Mouse (Mus musculus): Measurements from ENCODE around the gene Kl. TPM values are rescaled to one million over a fixed set of nuclear protein-coding genes. Genes with fewer than 3 reads are reported as not detected.

Gene Kl
- polyA plus RNA-seq (2011; ENCODE audit: insufficient read depth, insufficient read length, low replicate concordance, missing spikeins), result 0.65 TPM in 1 of 2 replicates, not detected in the other

DNA sequence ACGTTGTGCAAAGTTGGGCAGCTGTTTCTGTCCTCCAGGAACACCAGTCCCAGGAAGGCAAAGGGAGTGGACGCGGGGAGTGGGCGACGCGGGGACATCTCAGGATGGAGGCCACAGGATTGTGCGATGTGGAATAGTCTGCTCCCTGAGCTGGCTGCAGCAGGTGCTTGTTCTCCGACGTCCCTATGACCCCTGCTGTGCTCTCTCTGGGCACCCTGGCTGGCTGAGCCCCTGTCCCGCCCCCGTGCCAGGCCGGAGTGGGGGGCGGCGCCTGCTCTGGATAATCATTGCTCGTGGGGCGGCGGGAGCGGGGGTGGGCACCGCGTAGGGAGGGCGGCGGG lies at the start of gene Kl:
Gene Kl, plus strand, starts transcription at position 280 of the 341 bp plus-strand sequence.
- TF ChIP-seq POLR2A (IDR thresholded peaks at IDR 0.05; ENCODE audit: borderline replicate concordance, control insufficient read depth, low read depth, low read length) (no peak), CTCF (IDR thresholded peaks at IDR 0.05; ENCODE audit: control insufficient read depth, insufficient read depth, low read length) (no peak)
- Histone ChIP-seq H3K4me3 (replicated peaks; ENCODE audit: control insufficient read depth, low read depth, low read length) (no peak within 1 kb of the TSS), H3K4me1 (ENCODE audit: control insufficient read depth, insufficient read depth, low read length) (no peaks in the 10 kb centered on the region), H3K27ac (ENCODE audit: control insufficient read depth, insufficient read depth, low read depth, low read length, poor library complexity) (no peak within 1 kb of the TSS)
- 8% methylated on average over 22 of the region's 22 CpGs for WGBS

DNA sequence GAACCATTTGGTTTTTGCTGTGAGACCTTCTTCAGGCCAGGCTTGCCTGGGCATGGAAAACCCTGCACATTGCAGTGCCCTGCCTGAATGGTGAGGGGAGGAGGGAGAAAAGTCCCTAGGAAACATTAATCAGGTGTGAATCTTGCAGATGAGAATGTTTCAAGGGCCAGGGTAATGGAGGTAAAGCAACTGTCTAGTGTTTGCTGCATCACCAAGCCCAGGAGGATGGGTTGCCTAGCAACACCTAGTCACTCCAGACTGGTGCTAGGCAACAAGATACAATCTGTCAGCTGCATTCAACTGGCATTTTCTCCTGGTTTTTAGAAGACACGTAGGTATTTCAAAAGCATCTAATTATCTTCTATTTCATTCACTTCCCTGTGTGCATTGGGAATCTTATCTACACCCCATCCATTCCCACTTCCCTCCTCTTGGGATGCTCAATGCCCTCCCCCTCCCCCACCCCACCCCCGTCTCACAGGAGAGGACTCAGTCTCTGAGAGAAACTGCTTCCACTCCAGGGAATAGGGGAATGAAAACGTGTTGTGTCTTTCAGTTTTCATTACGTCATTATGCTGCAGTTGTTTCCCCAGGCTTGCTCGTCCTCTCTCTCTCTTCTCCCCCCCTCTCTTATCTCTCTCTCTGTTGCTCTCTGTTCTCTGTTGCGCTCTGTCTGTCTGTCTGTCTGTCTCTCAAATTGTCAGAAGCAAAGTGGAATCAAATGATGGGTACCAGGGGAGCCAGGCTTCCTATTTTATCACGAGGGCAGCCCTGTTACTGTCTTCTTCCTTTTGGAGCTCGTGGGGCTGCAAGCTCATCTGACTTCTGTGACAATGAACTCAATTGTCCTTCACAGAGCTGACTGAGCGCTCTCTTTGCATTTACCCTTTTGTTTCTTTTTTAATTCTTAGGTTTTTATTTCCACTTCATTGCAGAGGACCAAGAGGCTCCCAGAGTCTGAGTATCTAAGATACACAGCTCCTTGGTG lies 46.1 kb upstream of the Kl start:
- 45% methylated on average over 9 of the region's 9 CpGs for WGBS
- no peak overlapping the region for H3K4me3 ChIP-seq (replicated peaks; ENCODE audit: control insufficient read depth, low read depth, low read length)
- no peaks in the 10 kb centered on the region for H3K4me1 ChIP-seq (ENCODE audit: control insufficient read depth, insufficient read depth, low read length)
- TF ChIP-seq POLR2A (IDR thresholded peaks at IDR 0.05; ENCODE audit: borderline replicate concordance, control insufficient read depth, low read depth, low read length), result no peak
- TF ChIP-seq CTCF (IDR thresholded peaks at IDR 0.05; ENCODE audit: control insufficient read depth, insufficient read depth, low read length), result no peak
- H3K27ac ChIP-seq (ENCODE audit: control insufficient read depth, insufficient read depth, low read depth, low read length, poor library complexity), result no peak overlapping the region

DNA sequence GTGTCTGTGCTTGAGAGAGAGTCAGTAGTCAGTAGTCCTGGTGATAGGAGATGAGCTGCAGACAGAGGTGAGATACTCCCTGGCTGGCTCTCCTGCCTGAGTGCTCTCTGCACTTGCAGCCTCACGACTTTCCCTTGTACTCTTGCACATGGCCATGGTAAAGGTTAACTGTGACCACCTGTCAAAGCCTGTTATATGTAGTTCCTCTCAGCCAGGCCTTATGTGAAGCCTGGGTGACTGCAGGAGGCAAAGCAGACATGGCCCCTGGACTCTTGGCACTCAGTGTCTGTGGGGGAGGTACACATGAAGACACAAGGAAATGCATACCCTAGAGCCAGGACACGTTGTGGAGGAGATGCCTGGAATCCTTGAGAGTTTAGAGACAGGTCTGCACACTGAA lies 40.3 kb upstream of the Kl start:
- 46% methylated on average over 2 of the region's 2 CpGs for WGBS

DNA sequence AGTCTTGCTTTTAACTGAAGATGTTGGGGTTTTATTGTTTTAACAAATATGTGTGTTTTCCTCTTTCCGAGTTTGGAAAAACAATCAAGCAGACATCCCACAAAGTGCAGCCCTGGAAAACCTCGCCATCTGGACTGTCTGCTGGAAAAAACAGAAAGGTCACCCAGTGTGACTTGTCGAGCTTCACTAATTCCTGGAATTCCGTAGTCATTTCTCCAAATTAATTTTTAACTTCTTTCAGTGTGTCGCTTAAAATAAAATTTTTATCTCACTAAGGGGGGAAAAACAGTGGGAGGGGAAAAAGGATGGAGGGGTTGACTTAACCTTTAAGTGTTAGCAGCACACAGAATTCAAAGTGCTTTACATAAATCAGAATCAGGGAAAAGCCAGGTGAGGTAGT lies 39.8 kb upstream of the Kl start:
- 73% methylated on average over 5 of the region's 5 CpGs for WGBS
- Histone ChIP-seq H3K4me1 (ENCODE audit: control insufficient read depth, insufficient read depth, low read length) (no peaks in the 10 kb centered on the region), H3K27ac (ENCODE audit: control insufficient read depth, insufficient read depth, low read depth, low read length, poor library complexity) (no peak overlapping the region), H3K4me3 (replicated peaks; ENCODE audit: control insufficient read depth, low read depth, low read length) (no peak overlapping the region)
- TF ChIP-seq CTCF (IDR thresholded peaks at IDR 0.05; ENCODE audit: control insufficient read depth, insufficient read depth, low read length), result no peak
- no peak for TF ChIP-seq POLR2A (IDR thresholded peaks at IDR 0.05; ENCODE audit: borderline replicate concordance, control insufficient read depth, low read depth, low read length)

More for the DNA sequence above, 40.3 kb upstream of the Kl start:
- no peak overlapping the region for H3K27ac ChIP-seq (ENCODE audit: control insufficient read depth, insufficient read depth, low read depth, low read length, poor library complexity)
- no peak overlapping the region for H3K4me3 ChIP-seq (replicated peaks; ENCODE audit: control insufficient read depth, low read depth, low read length)
- TF ChIP-seq POLR2A (IDR thresholded peaks at IDR 0.05; ENCODE audit: borderline replicate concordance, control insufficient read depth, low read depth, low read length), result no peak
- TF ChIP-seq CTCF (IDR thresholded peaks at IDR 0.05; ENCODE audit: control insufficient read depth, insufficient read depth, low read length), result no peak
- no peaks in the 10 kb centered on the region for H3K4me1 ChIP-seq (ENCODE audit: control insufficient read depth, insufficient read depth, low read length)

DNA sequence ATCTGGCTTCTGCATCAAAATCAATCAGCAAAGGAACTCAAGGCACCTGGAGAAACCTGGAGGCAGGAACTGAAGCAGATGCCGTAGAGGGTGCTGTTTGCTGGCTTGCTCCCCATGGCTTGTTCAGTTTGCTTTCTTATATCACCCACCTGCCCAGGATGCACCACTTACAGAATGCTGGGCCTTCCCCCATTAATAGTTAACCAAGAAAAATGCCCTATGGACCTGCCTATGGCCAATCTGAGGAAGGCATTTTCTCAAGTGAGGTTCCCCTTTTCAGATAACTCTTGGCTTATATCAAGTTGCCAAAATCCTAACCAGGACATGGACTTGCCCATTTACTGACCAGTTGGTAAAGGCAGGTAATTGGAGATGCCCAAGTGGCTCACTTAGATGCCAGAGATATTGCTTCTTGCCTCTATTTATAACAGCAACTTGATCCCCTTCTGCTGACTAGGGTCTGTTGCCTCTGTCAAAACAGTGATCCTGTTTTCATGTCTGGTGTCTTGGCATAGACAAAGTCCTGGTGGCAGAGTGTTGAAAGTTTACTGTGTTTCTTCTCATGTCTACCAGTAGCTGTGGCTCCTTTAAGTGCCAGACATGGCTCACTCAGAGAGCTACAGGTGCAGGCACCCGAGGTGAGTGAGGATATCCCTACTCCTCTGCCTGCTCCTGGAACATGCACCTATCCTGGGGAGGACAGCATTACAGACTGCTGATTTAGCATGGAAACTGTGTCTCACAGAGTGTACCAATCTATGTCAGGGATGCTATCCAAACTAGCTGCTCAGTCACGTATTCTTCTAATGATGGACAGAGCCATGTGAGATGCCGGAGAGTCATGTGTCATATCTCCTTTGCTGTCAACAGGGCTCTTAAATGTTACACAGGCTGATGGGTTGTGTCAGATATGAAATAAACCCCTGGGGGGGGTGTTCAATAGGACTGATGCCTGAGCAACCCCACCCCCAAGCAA lies 37.0 kb upstream of the Kl start:
- TF ChIP-seq POLR2A (IDR thresholded peaks at IDR 0.05; ENCODE audit: borderline replicate concordance, control insufficient read depth, low read depth, low read length), result no peak
- no peak for TF ChIP-seq CTCF (IDR thresholded peaks at IDR 0.05; ENCODE audit: control insufficient read depth, insufficient read depth, low read length)
- Histone ChIP-seq H3K4me3 (replicated peaks; ENCODE audit: control insufficient read depth, low read depth, low read length) (no peak overlapping the region), H3K4me1 (ENCODE audit: control insufficient read depth, insufficient read depth, low read length) (no peaks in the 10 kb centered on the region; the same call in 1 of the 2 replicates), H3K27ac (ENCODE audit: control insufficient read depth, insufficient read depth, low read depth, low read length, poor library complexity) (no peak overlapping the region)
- 83% methylated on average over 4 of the region's 4 CpGs for WGBS

DNA sequence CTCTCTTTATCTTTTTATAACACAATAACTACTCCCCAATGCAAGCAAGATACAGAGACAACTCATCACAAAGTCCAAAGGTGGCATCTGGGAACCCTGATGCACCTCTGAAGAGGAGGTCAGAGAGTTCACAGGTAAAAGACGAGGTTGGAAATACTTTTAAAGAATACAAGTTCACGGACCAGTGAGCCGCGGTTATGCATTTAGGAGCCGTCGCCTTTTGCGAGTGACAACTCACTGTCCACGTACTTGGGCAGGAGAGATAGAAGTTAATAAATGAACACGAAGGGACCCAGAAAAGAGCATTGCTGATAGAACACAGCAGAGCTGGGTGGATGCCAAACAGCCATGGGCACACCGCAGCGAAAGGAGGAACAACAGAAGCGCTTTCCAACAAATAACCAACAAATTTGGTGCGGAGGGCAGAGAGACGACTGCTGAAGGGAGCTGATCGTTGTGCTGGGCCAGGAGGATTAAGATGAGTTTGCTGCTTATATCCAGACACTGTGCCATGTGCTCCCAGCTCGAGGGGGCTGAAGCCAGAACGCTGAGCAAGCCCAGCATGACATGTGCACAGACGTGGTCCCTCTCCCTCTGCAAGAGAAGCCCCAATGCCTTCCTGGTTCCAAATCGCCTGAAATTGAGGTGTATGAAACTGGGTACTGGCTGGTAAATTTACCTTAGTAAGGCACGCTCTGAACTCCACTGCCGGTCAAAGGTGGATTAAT lies 35.1 kb upstream of the Kl start:
- no peak for TF ChIP-seq CTCF (IDR thresholded peaks at IDR 0.05; ENCODE audit: control insufficient read depth, insufficient read depth, low read length)
- TF ChIP-seq POLR2A (IDR thresholded peaks at IDR 0.05; ENCODE audit: borderline replicate concordance, control insufficient read depth, low read depth, low read length), result no peak
- 81% methylated on average over 21 of the region's 21 CpGs for WGBS

DNA sequence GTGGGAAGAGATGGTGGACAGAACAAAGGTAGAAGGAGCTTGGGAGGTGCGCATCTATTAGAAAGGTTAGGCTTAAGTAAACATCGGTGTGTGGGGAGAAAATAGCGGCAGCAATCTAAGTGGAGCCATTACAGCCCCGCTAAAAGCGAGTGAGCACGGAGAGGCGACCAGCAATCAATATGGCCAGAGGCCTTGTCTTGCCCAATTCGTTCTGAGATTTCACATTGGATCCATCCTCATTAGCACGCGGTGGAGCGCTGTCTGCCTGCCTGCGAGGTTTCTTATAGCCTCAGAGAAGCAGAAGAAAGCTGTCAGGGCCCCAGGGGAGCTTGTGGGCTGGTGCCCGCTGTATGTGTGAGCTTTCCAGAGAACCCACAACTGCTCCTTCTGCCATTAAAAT lies 33.8 kb upstream of the Kl start:
- no peak overlapping the region for H3K4me3 ChIP-seq (replicated peaks; ENCODE audit: control insufficient read depth, low read depth, low read length)
- no peak overlapping the region for H3K27ac ChIP-seq (ENCODE audit: control insufficient read depth, insufficient read depth, low read depth, low read length, poor library complexity)
- WGBS, result 85% methylated on average over 13 of the region's 13 CpGs
- no peaks in the 10 kb centered on the region; the same call in 1 of the 2 replicates for H3K4me1 ChIP-seq (ENCODE audit: control insufficient read depth, insufficient read depth, low read length)
- TF ChIP-seq POLR2A (IDR thresholded peaks at IDR 0.05; ENCODE audit: borderline replicate concordance, control insufficient read depth, low read depth, low read length) (no peak), CTCF (IDR thresholded peaks at IDR 0.05; ENCODE audit: control insufficient read depth, insufficient read depth, low read length) (no peak)

More for the DNA sequence above, 35.1 kb upstream of the Kl start:
- no peak overlapping the region for H3K4me3 ChIP-seq (replicated peaks; ENCODE audit: control insufficient read depth, low read depth, low read length)
- H3K27ac ChIP-seq (ENCODE audit: control insufficient read depth, insufficient read depth, low read depth, low read length, poor library complexity), result no peak overlapping the region
- H3K4me1 ChIP-seq (ENCODE audit: control insufficient read depth, insufficient read depth, low read length), result no peaks in the 10 kb centered on the region; the same call in 1 of the 2 replicates
